ENCODE assay signal across 8 mouse cellular contexts in genomic region chr4:8238560-8239305, GRCm38 (mm10). TPM values are rescaled to one million over a fixed set of nuclear protein-coding genes. Genes with fewer than 3 reads are reported as not detected.
DNase-seq lines count a peak whose midpoint lies in the region; ATAC-seq lines count a peak whose summit lies in the region.

Gene Car8, minus strand, starts transcription at chr4:8239041.

- intact Hi-C loops in heart, postnatal 25 days (cut with DNase I), result loop anchor here (5.0 kb wide), 1 partner anchor 36 kb away; no protein-coding TSS in a partner anchor

- 1% methylated on average over 49 of the region's 49 CpGs for WGBS in forebrain, embryonic 11.5 days

- peak; percentile 93 for ATAC-seq in forebrain, embryonic 11.5 days (replicated peaks; ENCODE audit: low FRiP score)
- no peak for ATAC-seq in monocyte, adult 5-6 weeks (replicated peaks; ENCODE audit: insufficient number of reproducible peaks, low FRiP score, low TSS enrichment, poor library complexity, severe bottlenecking)

- no peaks in the 10 kb centered on the region for H3K9me3 ChIP-seq in forebrain, embryonic 11.5 days (ENCODE audit: control insufficient read depth, low read length)

- peak within 1 kb of the TSS; percentile 66 for H3K4me3 ChIP-seq in forebrain, embryonic 11.5 days (ENCODE audit: low read depth, low read length)

- H3K4me1 ChIP-seq in forebrain, embryonic 11.5 days (replicated peaks; ENCODE audit: control insufficient read depth, insufficient read depth, low read length), result no peaks in the 10 kb centered on the region

- peak within 1 kb of the TSS; percentile 70 for H3K9ac ChIP-seq in forebrain, embryonic 11.5 days (ENCODE audit: low read length)

- no peak within 1 kb of the TSS for H3K27ac ChIP-seq in forebrain, embryonic 11.5 days (ENCODE audit: low read depth, low read length)

- H3K27me3 ChIP-seq in forebrain, embryonic 11.5 days (ENCODE audit: control insufficient read depth, insufficient read depth, low read length), result no peaks in the 10 kb centered on the region; the same call in 1 of the 2 replicates

- H3K4me2 ChIP-seq in forebrain, embryonic 11.5 days (ENCODE audit: low read depth, low read length, severe bottlenecking), result peak within 1 kb of the TSS; percentile 100

- no peaks in the 10 kb centered on the region for H3K36me3 ChIP-seq in forebrain, embryonic 11.5 days (ENCODE audit: control insufficient read depth, insufficient read depth, low read length)

- peak; percentile 21 for DNase-seq in urinary bladder, adult 2 months (ENCODE audit: low spot score)
- DNase-seq in urinary bladder, postnatal 36 days (ENCODE audit: low spot score in 2 of 2), result no peak
- DNase-seq in forebrain, embryonic 11.5 days (ENCODE audit: low spot score), result peak; percentile 76
- peak; percentile 30 for DNase-seq in heart, postnatal 25 days (ENCODE audit: low spot score)
- DNase-seq in kidney, postnatal 4 days, result peak; percentile 63 to 72
- DNase-seq in lung, postnatal 10 days, result peak; percentile 24
- DNase-seq in right cerebral cortex, postnatal 14 days, result peak; percentile 49

RNA-seq across cellular contexts. Expression of gene Car8, which starts in this region (rescaled TPM):
- polyA plus RNA-seq in urinary bladder, adult 2 months (2012; rRNA removed), result 0.62 and 1.2 TPM in 2 replicates
- polyA plus RNA-seq in forebrain, embryonic 11.5 days (2014; fragmentation: Nextera tagmentation; extraction: Ambion mirVana), result 2.0 and 2.3 TPM in 2 replicates
- total RNA-seq in heart, postnatal 25 days (2021), result 10 to 100 TPM; 10.8 to 11.7 TPM
- total RNA-seq in monocyte, adult 5-6 weeks (2017), result 0.67 to 0.85 TPM in 2 of 3 replicates, not detected in the other

Comparison
In these comparisons a context has a peak if more than half of its experiments do, and no peak if none do; other contexts are left out.
1. DNase-seq: peak in urinary bladder, adult 2 months (single experiment), forebrain, embryonic 11.5 days (single experiment), heart, postnatal 25 days (single experiment), kidney, postnatal 4 days (2 of 2), lung, postnatal 10 days (single experiment) and right cerebral cortex, postnatal 14 days (single experiment); none in urinary bladder, postnatal 36 days (0 of 2).